In the genomic region with DNA sequence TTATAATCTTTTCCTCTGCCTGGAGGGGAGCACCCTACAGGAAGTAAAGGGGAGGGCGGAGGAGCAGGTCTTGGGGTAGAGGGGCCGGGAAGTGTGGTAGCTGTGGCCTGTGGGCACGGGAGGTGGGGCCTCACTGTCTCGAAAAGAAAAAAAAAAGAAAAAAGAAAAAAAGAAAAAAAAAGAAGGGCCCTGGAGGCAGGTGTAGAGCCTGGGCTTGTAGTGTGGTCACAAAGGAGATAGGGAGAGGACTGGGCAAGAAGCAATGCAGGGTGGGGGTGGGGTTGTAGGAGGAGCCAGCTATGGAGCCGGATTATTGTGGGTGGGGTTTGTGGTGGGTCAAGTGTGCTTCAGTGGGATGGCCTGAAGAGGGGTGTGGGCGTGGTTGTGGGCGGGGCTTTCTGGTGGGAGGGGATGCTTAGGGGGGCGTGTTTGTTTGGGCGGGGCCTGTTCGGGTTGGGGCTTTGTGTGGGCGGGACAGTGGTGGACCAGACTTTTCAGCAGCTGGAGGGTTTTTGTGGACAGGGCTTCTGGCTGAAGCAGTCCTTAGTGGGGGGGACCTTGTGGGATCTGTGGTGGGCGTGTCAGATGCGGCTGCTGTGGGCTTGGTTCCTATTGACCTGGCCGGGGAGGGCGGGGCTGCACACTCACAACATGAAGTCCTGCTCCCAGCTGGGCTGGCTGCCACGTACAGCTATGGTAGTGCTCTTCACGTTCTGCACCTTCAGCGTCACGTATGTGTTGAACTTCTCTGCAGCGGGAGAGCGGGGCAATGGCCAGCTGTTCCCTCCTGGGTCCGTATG, we compare ENCODE assay signal across 8 mouse cellular contexts. TPM values are rescaled to one million over a fixed set of nuclear protein-coding genes. Genes with fewer than 3 reads are reported as not detected.
DNase-seq lines count a peak whose midpoint lies in the region; ATAC-seq and TF ChIP-seq lines count a peak whose summit lies in the region.

No protein-coding gene starts in this region.

- H3K27ac ChIP-seq in heart, embryonic 15.5 days = peak overlapping the region; percentile 40
- peak overlapping the region; percentile 81 for H3K27ac ChIP-seq in macrophage

- ATAC-seq in Patski = peak; percentile 36
- ATAC-seq in heart, embryonic 15.5 days (replicated peaks; ENCODE audit: insufficient number of reproducible peaks, insufficient read depth, low FRiP score, low read depth) = peak; percentile 34

- peaks cover 49% of the 10 kb centered on the region for H3K4me1 ChIP-seq in heart, embryonic 15.5 days (replicated peaks)

- POLR2A ChIA-PET in Patski (lab: Charles Lee) = no interaction called here

- no peaks in the 10 kb centered on the region for H3K27me3 ChIP-seq in Patski
- H3K27me3 ChIP-seq in heart, embryonic 15.5 days = peaks cover 28% of the 10 kb centered on the region
- no peaks in the 10 kb centered on the region for H3K27me3 ChIP-seq in splenic B cell, adult 2 months (ENCODE audit: control insufficient read depth, insufficient read depth, low read length, poor library complexity, severe bottlenecking)

- H3K79me2 ChIP-seq in macrophage (ENCODE audit: inconsistent target) = no peaks in the 10 kb centered on the region

- H3K4me3 ChIP-seq in heart, embryonic 15.5 days = peak overlapping the region; percentile 29
- peak overlapping the region; percentile 29 for H3K4me3 ChIP-seq in macrophage (ENCODE audit: inconsistent target)

- H3K9ac ChIP-seq in heart, embryonic 15.5 days = peak overlapping the region; percentile 28; the same call in 1 of the 2 replicates

- peak overlapping the region; percentile 59 for H3K4me2 ChIP-seq in heart, embryonic 15.5 days

- 5% methylated on average over 22 of the region's 22 CpGs for WGBS in heart, embryonic 15.5 days
- WGBS in macrophage (ENCODE audit: missing documents) = 9% methylated on average over 18 of the region's 22 CpGs

- peak; percentile 52 for DNase-seq in gastrocnemius, postnatal 14 days
- DNase-seq in gastrocnemius, postnatal 36 days = no peak
- no peak for DNase-seq in Patski (ENCODE audit: low read depth, low spot score)
- peak; percentile 75 for DNase-seq in kidney, postnatal 14 days
- DNase-seq in splenic B cell, adult 2 months (ENCODE audit: low read depth, low spot score) = peak; percentile 71
- no peak for DNase-seq in left cerebral cortex, adult 8-10 months (ENCODE audit: low spot score in 2 of 2)

- intact Hi-C loops in gastrocnemius, postnatal 14 days (cut with DNase I; ENCODE audit: low total_unique reads) = no loop called here
- intact Hi-C loops in gastrocnemius, postnatal 36 days (cut with DNase I) = no loop called here

- no peaks in the 10 kb centered on the region for H3K36me3 ChIP-seq in heart, embryonic 15.5 days
- no peaks in the 10 kb centered on the region for H3K36me3 ChIP-seq in macrophage (ENCODE audit: inconsistent target)
- H3K36me3 ChIP-seq in splenic B cell, adult 2 months (ENCODE audit: control insufficient read depth, insufficient read depth, low read length, poor library complexity, severe bottlenecking) = no peaks in the 10 kb centered on the region

- H3K9me3 ChIP-seq in heart, embryonic 15.5 days (replicated peaks) = no peaks in the 10 kb centered on the region

- in situ Hi-C loops in Patski (cut with MboI; ENCODE audit: low pct_unique_long_range_greater_than_20kb) = no loop called here

- CTCF ChIA-PET in Patski (lab: Charles Lee) = interaction anchor here (1.5 kb wide), 1 partner anchor 104 kb away, joined by 4 read pairs; no protein-coding TSS in a partner anchor

- no peak for TF ChIP-seq CTCF in Patski (IDR thresholded peaks at IDR 0.05)

RNA-seq across cellular contexts. Expression of a gene that starts 6.0 kb away (rescaled TPM):
- total RNA-seq in gastrocnemius, postnatal 14 days (2021) = under 1 TPM; 0.18 to 0.20 TPM
- not detected for total RNA-seq in gastrocnemius, postnatal 36 days (2021)
- 2.5 TPM for polyA plus RNA-seq in Patski (2021)
- polyA plus RNA-seq in heart, embryonic 15.5 days (2015; fragmentation: Nextera tagmentation; extraction: Ambion mirVana) = 0.49 and 0.75 TPM in 2 replicates
- total RNA-seq in macrophage (2018; cell fraction: chromatin; rRNA removed) = 10 to 100 TPM in 9 of 26 experiments, 1 to 10 TPM in 17; 4.0 to 18.7 (median 8.1) TPM
- 1 to 10 TPM in 12 of 26 experiments, under 1 TPM in 14; 0.41 to 1.9 (median 0.99) TPM for total RNA-seq in macrophage (2018; cell fraction: cytosol; rRNA removed)
- 1 to 10 TPM; 1.2 to 9.0 (median 3.7) TPM for total RNA-seq in macrophage (2018; cell fraction: nucleus; rRNA removed)
- polyA plus RNA-seq in macrophage (2018) = 0.98 to 1.4 TPM (median 1.4 TPM) in 3 replicates
- total RNA-seq in left cerebral cortex, adult 8-10 months (2022) = 100 to 1,000 TPM; 237 to 269 (median 246) TPM

RNA-seq across cellular contexts. Expression of a gene that starts 10.6 kb away (rescaled TPM):
- total RNA-seq in gastrocnemius, postnatal 14 days (2021) = 1 to 10 TPM; 2.6 to 2.8 TPM
- total RNA-seq in gastrocnemius, postnatal 36 days (2021) = 1 to 10 TPM; 1.8 TPM
- polyA plus RNA-seq in Patski (2021) = 26.7 TPM
- 6.9 and 11.4 TPM in 2 replicates for polyA plus RNA-seq in heart, embryonic 15.5 days (2015; fragmentation: Nextera tagmentation; extraction: Ambion mirVana)
- total RNA-seq in macrophage (2018; cell fraction: chromatin; rRNA removed) = 100 to 1,000 TPM in 9 of 26 experiments, 10 to 100 TPM in 17; 25.5 to 167 (median 88.0) TPM
- total RNA-seq in macrophage (2018; cell fraction: cytosol; rRNA removed) = 10 to 100 TPM; 13.3 to 32.3 (median 20.1) TPM
- 10 to 100 TPM; 20.0 to 60.6 (median 43.9) TPM for total RNA-seq in macrophage (2018; cell fraction: nucleus; rRNA removed)
- 10.8 to 16.4 TPM (median 11.3 TPM) in 3 replicates for polyA plus RNA-seq in macrophage (2018)
- total RNA-seq in left cerebral cortex, adult 8-10 months (2022) = 1 to 10 TPM; 4.4 to 7.3 (median 6.1) TPM

RNA-seq across cellular contexts. Expression of a gene that starts 23.5 kb away (rescaled TPM):
- 1 to 10 TPM; 1.1 to 1.5 TPM for total RNA-seq in gastrocnemius, postnatal 14 days (2021)
- total RNA-seq in gastrocnemius, postnatal 36 days (2021) = 1 to 10 TPM; 1.0 to 1.2 TPM
- polyA plus RNA-seq in Patski (2021) = 8.8 TPM
- polyA plus RNA-seq in heart, embryonic 15.5 days (2015; fragmentation: Nextera tagmentation; extraction: Ambion mirVana) = 1.7 and 3.8 TPM in 2 replicates
- total RNA-seq in macrophage (2018; cell fraction: chromatin; rRNA removed) = 10 to 100 TPM in 13 of 26 experiments, 1 to 10 TPM in 11, not detected in 2; 1.6 to 26.2 (median 11.1) TPM
- total RNA-seq in macrophage (2018; cell fraction: cytosol; rRNA removed) = 1 to 10 TPM in 25 of 26 experiments, under 1 TPM in 1; 0.52 to 4.9 (median 2.7) TPM
- 10 to 100 TPM in 13 of 26 experiments, 1 to 10 TPM in 12, not detected in 1; 2.2 to 17.4 (median 10.0) TPM for total RNA-seq in macrophage (2018; cell fraction: nucleus; rRNA removed)
- 0.64 to 0.95 TPM (median 0.93 TPM) in 3 replicates for polyA plus RNA-seq in macrophage (2018)
- total RNA-seq in left cerebral cortex, adult 8-10 months (2022) = 1 to 10 TPM; 1.4 to 3.2 (median 2.1) TPM

RNA-seq across cellular contexts. Expression of a gene that starts 36.1 kb away (rescaled TPM):
- 1 to 10 TPM; 5.2 to 5.5 TPM for total RNA-seq in gastrocnemius, postnatal 14 days (2021)
- 1 to 10 TPM; 2.1 to 2.6 TPM for total RNA-seq in gastrocnemius, postnatal 36 days (2021)
- 1.4 TPM for polyA plus RNA-seq in Patski (2021)
- 3.4 and 4.0 TPM in 2 replicates for polyA plus RNA-seq in heart, embryonic 15.5 days (2015; fragmentation: Nextera tagmentation; extraction: Ambion mirVana)
- 1 to 10 TPM in 19 of 26 experiments, under 1 TPM in 7; 0.61 to 8.4 (median 2.5) TPM for total RNA-seq in macrophage (2018; cell fraction: chromatin; rRNA removed)
- 10 to 100 TPM in 21 of 26 experiments, 1 to 10 TPM in 5; 7.2 to 23.9 (median 12.5) TPM for total RNA-seq in macrophage (2018; cell fraction: cytosol; rRNA removed)
- 10 to 100 TPM in 19 of 26 experiments, 1 to 10 TPM in 7; 5.3 to 26.2 (median 11.7) TPM for total RNA-seq in macrophage (2018; cell fraction: nucleus; rRNA removed)
- polyA plus RNA-seq in macrophage (2018) = 13.1 to 16.5 TPM (median 14.2 TPM) in 3 replicates
- total RNA-seq in left cerebral cortex, adult 8-10 months (2022) = under 1 TPM; 0.41 to 0.88 (median 0.70) TPM

RNA-seq across cellular contexts. Expression of a gene that starts 54.7 kb away (rescaled TPM):
- 10 to 100 TPM; 35.6 to 39.3 TPM for total RNA-seq in gastrocnemius, postnatal 14 days (2021)
- total RNA-seq in gastrocnemius, postnatal 36 days (2021) = 10 to 100 TPM; 33.0 to 35.6 TPM
- polyA plus RNA-seq in Patski (2021) = 117 TPM
- 50.4 and 64.5 TPM in 2 replicates for polyA plus RNA-seq in heart, embryonic 15.5 days (2015; fragmentation: Nextera tagmentation; extraction: Ambion mirVana)
- total RNA-seq in macrophage (2018; cell fraction: chromatin; rRNA removed) = 100 to 1,000 TPM in 25 of 26 experiments, 10 to 100 TPM in 1; 52.6 to 373 (median 197) TPM
- 100 to 1,000 TPM in 14 of 26 experiments, 10 to 100 TPM in 12; 66.6 to 163 (median 101) TPM for total RNA-seq in macrophage (2018; cell fraction: cytosol; rRNA removed)
- total RNA-seq in macrophage (2018; cell fraction: nucleus; rRNA removed) = 100 to 1,000 TPM in 25 of 26 experiments, 10 to 100 TPM in 1; 81.7 to 306 (median 176) TPM
- 108 to 170 TPM (median 143 TPM) in 3 replicates for polyA plus RNA-seq in macrophage (2018)
- total RNA-seq in left cerebral cortex, adult 8-10 months (2022) = 10 to 100 TPM; 38.6 to 51.4 (median 45.8) TPM

Comparison
In these comparisons a context has a peak if more than half of its experiments do, and no peak if none do; other contexts are left out.
1. DNase-seq: peak in gastrocnemius, postnatal 14 days (single experiment), kidney, postnatal 14 days (single experiment) and splenic B cell, adult 2 months (single experiment); none in gastrocnemius, postnatal 36 days (0 of 2), Patski (single experiment) and left cerebral cortex, adult 8-10 months (0 of 2).
2. RNA of a gene that starts 6.0 kb away (total RNA-seq): 237 to 269 TPM in left cerebral cortex, adult 8-10 months; not detected in gastrocnemius, postnatal 36 days and 0.18 to 0.20 TPM in gastrocnemius, postnatal 14 days; every median in the first group is over 100 times any median in the second.